Comparison of ENCODE assay signal across 12 mouse cellular contexts in genomic region chr5:139007141-139007775, GRCm38 (mm10). TPM values are rescaled to one million over a fixed set of nuclear protein-coding genes. Genes with fewer than 3 reads are reported as not detected.
DNase-seq lines count a peak whose midpoint lies in the region.
"Had no signal": no experiment of that assay in that cellular context is flagged by ENCODE, and none has a peak within 500 bp of the region (broad histone marks: within the 10 kb centered on the region; RNA-seq: fewer than 3 reads in every experiment).

No protein-coding gene starts in this region.

- H3K27ac ChIP-seq in heart, embryonic 10.5 days: no peak overlapping the region
- H3K27ac ChIP-seq: forebrain, embryonic 15.5 days; heart, embryonic 15.5 days; midbrain, embryonic 12.5 days had no signal

- no peak overlapping the region for H3K4me3 ChIP-seq in heart, embryonic 10.5 days
- H3K4me3 ChIP-seq: forebrain, embryonic 15.5 days; heart, embryonic 15.5 days; midbrain, embryonic 12.5 days had no signal

- peak; percentile 35 for DNase-seq in heart, postnatal 4 days
- DNase-seq in heart, embryonic 10.5 days (ENCODE audit: low spot score): no peak
- peak; percentile 60 for DNase-seq in MN1 (ENCODE audit: low spot score)
- peak; percentile 42 to 63 for DNase-seq in cerebellum, postnatal 25 days
- DNase-seq in lung, adult 18-20 months: peak; percentile 37 to 61
- DNase-seq in right cerebral cortex, postnatal 36 days (ENCODE audit: low spot score in 2 of 2): no peak
- no peak for DNase-seq in testis, postnatal 14 days (ENCODE audit: low spot score)
- no peak for DNase-seq in layer of hippocampus, postnatal 36 days
- DNase-seq: thymus, adult 2 months had no signal

- no peaks in the 10 kb centered on the region for H3K36me3 ChIP-seq in heart, embryonic 10.5 days
- H3K36me3 ChIP-seq: forebrain, embryonic 15.5 days; heart, embryonic 15.5 days; midbrain, embryonic 12.5 days had no signal

- no peaks in the 10 kb centered on the region for H3K9me3 ChIP-seq in heart, embryonic 10.5 days
- H3K9me3 ChIP-seq: forebrain, embryonic 15.5 days; midbrain, embryonic 12.5 days had no signal

- H3K4me1 ChIP-seq in heart, embryonic 10.5 days: 0 out of 2 replicates have a peak, but pooled peaks cover 4% of the 10 kb centered on the region
- H3K4me1 ChIP-seq: heart, embryonic 15.5 days; midbrain, embryonic 12.5 days had no signal

- peaks cover 18% of the 10 kb centered on the region for H3K27me3 ChIP-seq in heart, embryonic 10.5 days (ENCODE audit: insufficient read depth, poor library complexity, severe bottlenecking)
- H3K27me3 ChIP-seq: forebrain, embryonic 15.5 days; midbrain, embryonic 12.5 days had no signal

- 56% methylated on average over 4 of the region's 4 CpGs for WGBS in heart, embryonic 10.5 days

RNA-seq across cellular contexts. Expression of gene Pdgfa, which starts 10.1 kb away (rescaled TPM):
- 10 to 100 TPM; 54.5 to 59.3 TPM for total RNA-seq in heart, postnatal 4 days (2021)
- polyA plus RNA-seq in heart, embryonic 10.5 days (2016; fragmentation: Nextera tagmentation; extraction: Ambion mirVana): 22.5 and 23.6 TPM in 2 replicates
- 10 to 100 TPM; 36.1 to 40.8 TPM for total RNA-seq in layer of hippocampus, postnatal 36 days (2021)

Comparison
In these comparisons a context has a peak if more than half of its experiments do, and no peak if none do; other contexts are left out.
1. DNase-seq: peak in heart, postnatal 4 days (single experiment), MN1 (single experiment), cerebellum, postnatal 25 days (2 of 2) and lung, adult 18-20 months (2 of 2); none in heart, embryonic 10.5 days (single experiment), right cerebral cortex, postnatal 36 days (0 of 2), testis, postnatal 14 days (single experiment) and layer of hippocampus, postnatal 36 days (0 of 2).